Comparison of ENCODE assay signal across 11 mouse cellular contexts in genomic region chr10:43758124-43759025, GRCm38 (mm10).
DNase-seq lines count a peak whose midpoint lies in the region; ATAC-seq lines count a peak whose summit lies in the region.
"Had no signal": no experiment of that assay in that cellular context is flagged by ENCODE, and none has a peak within 500 bp of the region (broad histone marks: within the 10 kb centered on the region; RNA-seq: fewer than 3 reads in every experiment).

No protein-coding gene starts in this region.

- H3K4me1 ChIP-seq in kidney, embryonic 14.5 days (ENCODE audit: control insufficient read depth, insufficient read depth, low read length), result peaks cover 12% of the 10 kb centered on the region
- no peaks in the 10 kb centered on the region for H3K4me1 ChIP-seq in forebrain, embryonic 13.5 days
- H3K4me1 ChIP-seq: heart, embryonic 15.5 days; midbrain, embryonic 12.5 days had no signal

- H3K4me2 ChIP-seq in kidney, embryonic 14.5 days (replicated peaks; ENCODE audit: low read depth, low read length), result no peak overlapping the region
- no peak overlapping the region for H3K4me2 ChIP-seq in forebrain, embryonic 13.5 days
- H3K4me2 ChIP-seq: heart, embryonic 15.5 days; midbrain, embryonic 12.5 days had no signal

- H3K4me3 ChIP-seq in kidney, embryonic 14.5 days (ENCODE audit: low read length), result no peak overlapping the region
- no peak overlapping the region for H3K4me3 ChIP-seq in forebrain, embryonic 13.5 days
- H3K4me3 ChIP-seq: heart, embryonic 15.5 days; midbrain, embryonic 12.5 days had no signal

- ATAC-seq in kidney, embryonic 14.5 days (ENCODE audit: low FRiP score, low TSS enrichment), result no peak
- peak; percentile 42 to 65 for ATAC-seq in hematopoietic stem cell, adult 5-6 weeks (replicated peaks in 1 of 2; ENCODE audit: insufficient read depth in 1 of 2, low FRiP score in 2 of 2, low TSS enrichment in 1 of 2, low read depth in 1 of 2, poor library complexity in 2 of 2, severe bottlenecking in 2 of 2)
- no peak for ATAC-seq in megakaryocyte-erythroid progenitor cell, adult 5-6 weeks (replicated peaks; ENCODE audit: low FRiP score, low TSS enrichment, poor library complexity, severe bottlenecking)
- no peak for ATAC-seq in forebrain, embryonic 13.5 days

- H3K9me3 ChIP-seq in kidney, embryonic 14.5 days (ENCODE audit: control insufficient read depth, low read length), result no peaks in the 10 kb centered on the region
- no peaks in the 10 kb centered on the region for H3K9me3 ChIP-seq in forebrain, embryonic 13.5 days (replicated peaks)
- H3K9me3 ChIP-seq: heart, embryonic 15.5 days; midbrain, embryonic 12.5 days had no signal

- H3K27me3 ChIP-seq in kidney, embryonic 14.5 days (ENCODE audit: control insufficient read depth, insufficient read depth, low read length), result no peaks in the 10 kb centered on the region
- no peaks in the 10 kb centered on the region for H3K27me3 ChIP-seq in forebrain, embryonic 13.5 days
- H3K27me3 ChIP-seq: heart, embryonic 15.5 days; midbrain, embryonic 12.5 days had no signal

- DNase-seq in kidney, adult 11 months, result peak; percentile 56
- DNase-seq in CD4-positive helper T cell, adult 2 months (ENCODE audit: low read depth, low spot score), result peak; percentile 9
- DNase-seq in lung, postnatal 10 days, result peak; percentile 31
- DNase-seq in cerebellum, postnatal 10 days, result no peak
- DNase-seq: embryo, embryonic 11 days had no signal

- H3K36me3 ChIP-seq in kidney, embryonic 14.5 days (ENCODE audit: control insufficient read depth, insufficient read depth, low read length), result no peaks in the 10 kb centered on the region
- no peaks in the 10 kb centered on the region for H3K36me3 ChIP-seq in forebrain, embryonic 13.5 days (ENCODE audit: poor library complexity, severe bottlenecking)
- H3K36me3 ChIP-seq: heart, embryonic 15.5 days; midbrain, embryonic 12.5 days had no signal

- H3K9ac ChIP-seq in kidney, embryonic 14.5 days (ENCODE audit: low read depth, low read length), result no peak overlapping the region
- H3K9ac ChIP-seq in forebrain, embryonic 13.5 days, result no peak overlapping the region
- H3K9ac ChIP-seq: heart, embryonic 15.5 days; midbrain, embryonic 12.5 days had no signal

- WGBS in kidney, embryonic 14.5 days, result 66% methylated on average over 9 of the region's 10 CpGs
- 83% methylated on average over 8 of the region's 10 CpGs for WGBS in forebrain, embryonic 13.5 days

- H3K27ac ChIP-seq in kidney, embryonic 14.5 days (ENCODE audit: low read depth, low read length), result no peak overlapping the region
- no peak overlapping the region for H3K27ac ChIP-seq in forebrain, embryonic 13.5 days
- H3K27ac ChIP-seq: heart, embryonic 15.5 days; midbrain, embryonic 12.5 days had no signal

Comparison
In these comparisons a context has a peak if more than half of its experiments do, and no peak if none do; other contexts are left out.
1. DNase-seq: peak in kidney, adult 11 months (single experiment), CD4-positive helper T cell, adult 2 months (single experiment) and lung, postnatal 10 days (single experiment); none in cerebellum, postnatal 10 days (0 of 2).
2. ATAC-seq: peak in hematopoietic stem cell, adult 5-6 weeks (2 of 2); none in kidney, embryonic 14.5 days (single experiment), megakaryocyte-erythroid progenitor cell, adult 5-6 weeks (single experiment) and forebrain, embryonic 13.5 days (single experiment).